8 mouse cellular contexts compared by ENCODE assay signal in genomic region chr9:108516380-108517251, GRCm38 (mm10). TPM values are rescaled to one million over a fixed set of nuclear protein-coding genes. Genes with fewer than 3 reads are reported as not detected.
DNase-seq lines count a peak whose midpoint lies in the region; ATAC-seq and TF ChIP-seq lines count a peak whose summit lies in the region.

Gene Qrich1, plus strand, starts transcription at chr9:108516806.

- peak within 1 kb of the TSS; percentile 87 for H3K4me3 ChIP-seq in forebrain, embryonic 10.5 days
- peak within 1 kb of the TSS; percentile 100 for H3K4me3 ChIP-seq in heart, embryonic 15.5 days
- peak within 1 kb of the TSS; percentile 80 to 90 for H3K4me3 ChIP-seq in liver, embryonic 14.5 days (ENCODE audit: insufficient read depth in 1 of 2, low read depth in 2 of 2, low read length in 2 of 2)
- H3K4me3 ChIP-seq in neural tube, embryonic 11.5 days (ENCODE audit: low read depth, low read length), result peak within 1 kb of the TSS; percentile 91
- peak within 1 kb of the TSS; percentile 92 for H3K4me3 ChIP-seq in stomach, postnatal 0 days (ENCODE audit: low read depth, low read length)

- H3K27ac ChIP-seq in forebrain, embryonic 10.5 days, result peak within 1 kb of the TSS; percentile 99
- peak within 1 kb of the TSS; percentile 98 for H3K27ac ChIP-seq in heart, embryonic 15.5 days
- peak within 1 kb of the TSS; percentile 90 for H3K27ac ChIP-seq in liver, embryonic 14.5 days
- peak within 1 kb of the TSS; percentile 99 for H3K27ac ChIP-seq in neural tube, embryonic 11.5 days (ENCODE audit: low read depth, low read length)
- peak within 1 kb of the TSS; percentile 100 for H3K27ac ChIP-seq in stomach, postnatal 0 days (replicated peaks)

- H3K4me1 ChIP-seq in forebrain, embryonic 10.5 days, result peaks cover 37% of the 10 kb centered on the region
- peaks cover 20% of the 10 kb centered on the region for H3K4me1 ChIP-seq in heart, embryonic 15.5 days (replicated peaks)
- H3K4me1 ChIP-seq in liver, embryonic 14.5 days (replicated peaks; ENCODE audit: control insufficient read depth in 2 of 2, insufficient read depth in 2 of 2, low read length in 1 of 2), result peaks cover 6 to 17% of the 10 kb centered on the region in 2 experiments; a peak in 3 of 4 replicates
- peaks cover 13% of the 10 kb centered on the region; the same call in 1 of the 2 replicates for H3K4me1 ChIP-seq in neural tube, embryonic 11.5 days (ENCODE audit: control insufficient read depth, insufficient read depth, low read length)
- H3K4me1 ChIP-seq in stomach, postnatal 0 days (replicated peaks; ENCODE audit: control insufficient read depth, insufficient read depth), result no peaks in the 10 kb centered on the region

- peak; percentile 89 to 92 for DNase-seq in CD8-positive naive resting alpha-beta T cell, adult 2 months (ENCODE audit: low read depth in 2 of 2, low spot score in 2 of 2)
- peak; percentile 97 for DNase-seq in c-Kit-positive CD71-negative TER-119-negative erythroid progenitor cells, embryonic 14.5 days (ENCODE audit: low read depth)
- peak; percentile 97 for DNase-seq in forebrain, embryonic 10.5 days (ENCODE audit: extremely low spot score, low spot score)
- peak; percentile 95 to 97 for DNase-seq in kidney, postnatal 25 days
- DNase-seq in liver, embryonic 14.5 days (ENCODE audit: low read depth in 3 of 3, low spot score in 3 of 3), result peak; percentile 94 to 96 (median 95)
- peak; percentile 98 for DNase-seq in neural tube, embryonic 11.5 days (ENCODE audit: low spot score)
- DNase-seq in stomach, postnatal 0 days (ENCODE audit: low spot score), result peak; percentile 94

- peak; percentile 95 for TF ChIP-seq EP300 in liver, embryonic 14.5 days (IDR thresholded peaks at IDR 0.05; ENCODE audit: low read depth)
- TF ChIP-seq EP300 in stomach, postnatal 0 days (optimal IDR thresholded peaks at IDR 0.05), result peak; percentile 100

- under 1% methylated on average over 55 of the region's 55 CpGs for WGBS in forebrain, embryonic 10.5 days
- WGBS in heart, embryonic 15.5 days, result 1% methylated on average over 55 of the region's 55 CpGs
- WGBS in liver, embryonic 14.5 days (ENCODE audit: insufficient replicate concordance), result 1% methylated on average over 55 of the region's 55 CpGs
- WGBS in neural tube, embryonic 11.5 days, result 1% methylated on average over 37 of the region's 55 CpGs
- under 1% methylated on average over 54 of the region's 55 CpGs for WGBS in stomach, postnatal 0 days

- H3K36me3 ChIP-seq in forebrain, embryonic 10.5 days (replicated peaks), result peaks cover 66% of the 10 kb centered on the region
- H3K36me3 ChIP-seq in heart, embryonic 15.5 days, result peaks cover 46% of the 10 kb centered on the region
- H3K36me3 ChIP-seq in liver, embryonic 14.5 days (replicated peaks; ENCODE audit: control insufficient read depth, insufficient read depth, low read depth), result peaks cover 43% of the 10 kb centered on the region
- peaks cover 19% of the 10 kb centered on the region for H3K36me3 ChIP-seq in neural tube, embryonic 11.5 days (ENCODE audit: control insufficient read depth, insufficient read depth, low read length)
- peaks cover 27% of the 10 kb centered on the region for H3K36me3 ChIP-seq in stomach, postnatal 0 days (ENCODE audit: control insufficient read depth, insufficient read depth, low read length)

- H3K9me3 ChIP-seq in forebrain, embryonic 10.5 days, result no peaks in the 10 kb centered on the region
- no peaks in the 10 kb centered on the region for H3K9me3 ChIP-seq in heart, embryonic 15.5 days (replicated peaks)
- H3K9me3 ChIP-seq in liver, embryonic 14.5 days (ENCODE audit: control insufficient read depth, low read length), result no peaks in the 10 kb centered on the region
- no peaks in the 10 kb centered on the region for H3K9me3 ChIP-seq in neural tube, embryonic 11.5 days (ENCODE audit: control insufficient read depth, low read length)
- no peaks in the 10 kb centered on the region for H3K9me3 ChIP-seq in stomach, postnatal 0 days (ENCODE audit: control insufficient read depth, low read length)

- H3K27me3 ChIP-seq in forebrain, embryonic 10.5 days (ENCODE audit: poor library complexity, severe bottlenecking), result no peaks in the 10 kb centered on the region
- no peaks in the 10 kb centered on the region for H3K27me3 ChIP-seq in heart, embryonic 15.5 days
- no peaks in the 10 kb centered on the region for H3K27me3 ChIP-seq in liver, embryonic 14.5 days (ENCODE audit: control insufficient read depth, insufficient read depth, low read length)
- no peaks in the 10 kb centered on the region for H3K27me3 ChIP-seq in neural tube, embryonic 11.5 days (ENCODE audit: control insufficient read depth, insufficient read depth, low read length)
- H3K27me3 ChIP-seq in stomach, postnatal 0 days (ENCODE audit: control insufficient read depth, insufficient read depth, low read length), result no peaks in the 10 kb centered on the region

- ATAC-seq in heart, embryonic 15.5 days (replicated peaks; ENCODE audit: insufficient number of reproducible peaks, insufficient read depth, low FRiP score, low read depth), result peak; percentile 89
- peak; percentile 92 for ATAC-seq in liver, embryonic 14.5 days (ENCODE audit: insufficient read depth)
- ATAC-seq in neural tube, embryonic 11.5 days (ENCODE audit: insufficient read depth, low FRiP score, low TSS enrichment), result peak; percentile 96
- peak; percentile 94 for ATAC-seq in stomach, postnatal 0 days (ENCODE audit: low FRiP score, low TSS enrichment)

- peak within 1 kb of the TSS; percentile 95 for H3K9ac ChIP-seq in heart, embryonic 15.5 days
- peak within 1 kb of the TSS; percentile 97 for H3K9ac ChIP-seq in liver, embryonic 14.5 days (replicated peaks)
- H3K9ac ChIP-seq in neural tube, embryonic 11.5 days (ENCODE audit: low read length), result peak within 1 kb of the TSS; percentile 99
- peak within 1 kb of the TSS; percentile 99 for H3K9ac ChIP-seq in stomach, postnatal 0 days (ENCODE audit: low read length)

- H3K4me2 ChIP-seq in heart, embryonic 15.5 days, result peak within 1 kb of the TSS; percentile 75
- peak within 1 kb of the TSS; percentile 82 for H3K4me2 ChIP-seq in liver, embryonic 14.5 days (ENCODE audit: low read depth)
- H3K4me2 ChIP-seq in neural tube, embryonic 11.5 days (ENCODE audit: low read depth), result peak within 1 kb of the TSS; percentile 64
- peak within 1 kb of the TSS; percentile 85 for H3K4me2 ChIP-seq in stomach, postnatal 0 days (replicated peaks; ENCODE audit: low read depth)

- TF ChIP-seq CTCF in liver, embryonic 14.5 days (IDR thresholded peaks at IDR 0.05; ENCODE audit: low read depth), result peak; percentile 27; the same call in 1 of the 2 replicates
- TF ChIP-seq CTCF in stomach, postnatal 0 days (IDR thresholded peaks at IDR 0.05; ENCODE audit: low read depth), result peak; percentile 53

RNA-seq across cellular contexts. Expression of gene Qrich1, which starts in this region (rescaled TPM):
- 160 and 164 TPM in 2 replicates for polyA plus RNA-seq in forebrain, embryonic 10.5 days (2016; fragmentation: Nextera tagmentation; extraction: Ambion mirVana)
- 75.1 and 84.6 TPM in 2 replicates for polyA plus RNA-seq in heart, embryonic 15.5 days (2015; fragmentation: Nextera tagmentation; extraction: Ambion mirVana)
- 34.0 and 40.6 TPM in 2 replicates for polyA plus RNA-seq in liver, embryonic 14.5 days (2012; rRNA removed)
- polyA plus RNA-seq in liver, embryonic 14.5 days (2014; fragmentation: Nextera tagmentation; extraction: Ambion mirVana), result 39.8 and 46.3 TPM in 2 replicates
- polyA plus RNA-seq in neural tube, embryonic 11.5 days (2014; fragmentation: Nextera tagmentation; extraction: Ambion mirVana), result 164 and 169 TPM in 2 replicates
- polyA plus RNA-seq in stomach, postnatal 0 days (2015; fragmentation: Nextera tagmentation; extraction: Ambion mirVana), result 47.7 and 50.5 TPM in 2 replicates

Comparison
In these comparisons a context has a peak if more than half of its experiments do, and no peak if none do; other contexts are left out.
1. Peak in every context shown above with its lines: DNase-seq, ATAC-seq, H3K4me3 ChIP-seq and H3K27ac ChIP-seq.